Mouse (Mus musculus): ENCODE measurements around the gene Gm13275.
A peak's percentile ranks its signal among the peaks of the same experiment; 100 is the strongest.
"Not testable (repeated sequence)": the region's sequence is repeated elsewhere in the genome, so short reads cannot be mapped to it uniquely, and the experiment has no call there.

Gene Gm13275

DNA sequence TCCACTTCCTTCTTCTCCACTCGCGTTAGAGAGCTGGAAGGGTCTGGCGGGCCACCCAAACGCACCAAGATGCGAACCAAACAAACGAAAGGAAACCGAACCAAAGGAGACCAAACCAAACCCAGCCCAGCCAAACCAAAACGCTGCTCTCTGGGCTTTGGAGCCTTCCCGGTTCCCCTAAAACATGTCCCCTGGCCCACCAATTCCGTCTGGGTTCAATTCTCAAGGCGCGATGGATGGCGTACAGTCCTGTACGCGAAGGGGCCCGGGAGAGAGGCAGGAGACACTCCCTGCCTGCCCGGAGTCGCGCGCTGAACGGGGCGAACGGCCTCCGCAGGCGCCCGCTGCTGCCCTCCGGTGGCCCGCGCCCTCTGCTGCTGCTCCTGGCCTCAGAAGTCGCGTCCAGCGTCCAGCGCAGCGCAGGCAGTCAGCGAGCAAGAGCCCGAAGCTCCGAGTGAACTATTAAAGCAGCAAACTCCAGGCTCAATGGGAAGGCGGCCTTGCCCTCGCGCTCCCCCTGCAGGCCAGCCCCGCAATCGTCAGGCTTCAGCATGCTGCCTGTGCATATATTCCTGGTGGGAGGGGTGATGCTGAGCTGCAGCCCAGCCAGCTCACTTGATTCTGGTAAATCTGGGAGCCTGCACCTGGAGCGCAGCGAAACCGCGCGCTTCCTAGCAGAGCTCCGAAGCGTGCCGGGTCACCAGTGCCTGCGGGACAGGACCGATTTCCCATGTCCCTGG, at the start of gene Gm13275:
Gene Gm13275 (plus strand): TSS at position 552 of the 740 bp plus-strand sequence.
- peak; percentile 49 to 74 for DNase-seq

DNA sequence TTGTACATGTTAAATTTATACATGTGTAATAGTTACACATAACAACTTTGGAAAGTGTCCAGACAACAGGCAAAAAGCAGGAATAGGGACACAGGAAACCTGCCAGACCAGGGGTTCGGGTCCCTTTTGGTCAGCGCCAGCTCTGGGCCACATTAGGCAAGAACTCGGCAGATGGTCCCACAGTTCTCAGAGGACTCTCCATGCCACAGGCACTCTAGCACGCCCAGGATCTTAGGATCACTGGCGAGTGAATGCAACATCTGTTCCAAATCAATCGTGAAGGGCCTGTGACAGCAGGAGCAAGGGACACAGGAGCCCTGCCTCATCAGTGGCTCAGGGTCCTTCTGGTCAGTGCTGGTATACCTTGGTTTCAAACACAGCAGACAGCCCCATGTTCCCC, 44.4 kb upstream of the Gm13275 start:
- no peak for DNase-seq

DNA sequence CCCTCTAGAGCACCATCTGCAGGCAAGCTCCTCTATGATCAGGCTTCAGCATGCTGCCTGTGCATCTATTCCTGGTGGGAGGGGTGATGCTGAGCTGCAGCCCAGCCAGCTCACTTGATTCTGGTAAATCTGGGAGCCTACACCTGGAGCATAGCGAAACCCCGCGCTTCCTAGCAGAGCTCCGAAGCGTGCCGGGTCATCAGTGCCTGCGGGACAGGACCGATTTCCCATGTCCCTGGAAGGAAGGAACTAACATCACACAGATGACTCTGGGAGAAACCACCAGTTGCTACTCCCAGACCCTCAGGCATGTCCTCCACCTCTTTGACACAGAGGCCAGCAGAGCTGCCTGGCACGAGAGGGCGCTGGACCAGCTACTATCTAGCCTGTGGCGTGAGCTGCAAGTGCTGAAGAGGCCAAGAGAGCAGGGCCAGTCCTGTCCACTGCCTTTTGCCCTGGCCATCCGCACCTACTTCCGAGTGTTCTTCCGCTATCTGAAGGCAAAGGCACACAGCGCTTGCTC, 39.4 kb upstream of the Gm13275 start, which contains the start of gene Gm13271:
Gene Gm13271 (plus strand): TSS at position 51 of the 523 bp plus-strand sequence.
- peak; percentile 69 to 77 for DNase-seq

DNA sequence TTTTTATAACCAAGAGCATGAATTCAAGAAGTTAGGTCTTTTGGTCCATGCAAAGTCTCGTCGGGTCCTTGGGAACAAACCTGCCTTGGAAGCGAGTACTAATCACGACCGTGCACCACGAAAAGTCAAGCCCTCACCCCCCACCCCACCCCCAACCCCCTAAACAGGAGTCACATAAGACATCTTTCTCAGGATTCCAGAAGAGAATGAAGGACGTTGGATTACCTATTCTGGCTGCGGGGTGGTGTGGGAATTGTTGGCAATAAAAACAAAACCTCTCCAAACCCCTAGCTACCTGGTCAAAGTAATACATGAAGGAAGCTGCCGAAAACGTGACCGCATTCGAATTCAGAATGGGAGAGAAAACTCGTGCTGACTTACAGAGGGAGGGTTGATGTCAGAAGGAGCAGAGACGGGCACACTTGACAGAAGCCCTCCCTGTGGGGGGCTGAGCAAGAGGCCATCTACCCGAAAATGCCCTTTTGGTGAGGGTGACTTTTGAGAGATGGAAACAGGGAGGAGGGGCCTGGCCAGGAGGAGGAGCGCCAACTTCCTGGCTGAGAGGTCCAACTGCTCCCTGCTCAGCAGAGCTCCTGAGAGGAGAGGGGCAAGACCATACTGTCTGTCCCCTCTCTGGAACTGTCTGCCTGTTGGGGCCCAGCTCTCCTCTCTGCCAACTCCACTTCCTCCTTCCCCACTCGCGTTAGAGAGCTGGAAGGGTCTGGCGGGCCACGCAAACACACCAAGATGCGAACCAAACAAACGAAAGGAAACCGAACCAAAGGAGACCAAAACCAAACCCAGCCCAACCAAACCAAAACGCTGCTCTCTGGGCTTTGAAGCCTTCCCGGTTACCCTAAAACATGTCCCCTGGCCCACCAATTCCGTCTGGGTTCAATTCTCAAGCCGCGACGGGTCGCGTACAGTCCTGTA, 37.4 kb upstream of the Gm13275 start:
- peak in 1 of 2 experiments; percentile 27 for DNase-seq

DNA sequence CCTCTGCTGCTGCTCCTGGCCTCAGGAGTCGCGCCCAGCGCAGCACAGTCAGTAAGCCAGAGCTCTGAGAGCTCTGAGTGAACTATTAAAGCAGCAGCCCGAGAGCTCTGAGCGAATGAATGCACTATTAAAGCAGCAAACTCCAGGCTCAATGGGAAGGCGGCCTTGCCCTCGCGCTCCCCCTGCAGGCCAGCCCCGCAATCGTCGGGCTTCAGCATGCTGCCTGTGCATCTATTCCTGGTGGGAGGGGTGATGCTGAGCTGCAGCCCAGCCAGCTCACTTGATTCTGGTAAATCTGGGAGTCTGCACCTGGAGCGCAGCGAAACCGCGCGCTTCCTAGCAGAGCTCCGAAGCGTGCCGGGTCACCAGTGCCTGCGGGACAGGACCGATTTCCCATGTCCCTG, 36.7 kb upstream of the Gm13275 start:
- peak; percentile 87 to 93 for DNase-seq

DNA sequence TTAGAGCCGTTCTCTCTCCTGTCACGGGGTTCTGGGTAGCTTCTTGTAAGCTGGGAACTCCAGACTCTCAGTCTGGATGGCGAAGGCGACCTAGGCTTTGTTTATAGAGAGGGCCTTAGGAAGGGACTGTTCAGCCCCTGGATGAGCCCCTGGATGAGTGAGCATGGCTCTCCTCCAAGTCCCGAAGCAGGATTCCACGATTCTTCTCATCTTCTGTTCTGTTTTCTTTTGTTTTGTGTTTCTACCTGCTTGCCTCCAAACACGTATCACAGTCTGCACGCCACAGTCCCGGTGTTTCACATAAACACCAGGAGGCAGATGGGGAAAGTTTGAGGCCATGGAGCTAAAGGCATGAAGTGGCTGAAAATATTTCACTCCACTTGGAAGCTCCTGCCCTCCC, 35.5 kb upstream of the Gm13275 start:
- DNase-seq = not testable (repeated sequence)

DNA sequence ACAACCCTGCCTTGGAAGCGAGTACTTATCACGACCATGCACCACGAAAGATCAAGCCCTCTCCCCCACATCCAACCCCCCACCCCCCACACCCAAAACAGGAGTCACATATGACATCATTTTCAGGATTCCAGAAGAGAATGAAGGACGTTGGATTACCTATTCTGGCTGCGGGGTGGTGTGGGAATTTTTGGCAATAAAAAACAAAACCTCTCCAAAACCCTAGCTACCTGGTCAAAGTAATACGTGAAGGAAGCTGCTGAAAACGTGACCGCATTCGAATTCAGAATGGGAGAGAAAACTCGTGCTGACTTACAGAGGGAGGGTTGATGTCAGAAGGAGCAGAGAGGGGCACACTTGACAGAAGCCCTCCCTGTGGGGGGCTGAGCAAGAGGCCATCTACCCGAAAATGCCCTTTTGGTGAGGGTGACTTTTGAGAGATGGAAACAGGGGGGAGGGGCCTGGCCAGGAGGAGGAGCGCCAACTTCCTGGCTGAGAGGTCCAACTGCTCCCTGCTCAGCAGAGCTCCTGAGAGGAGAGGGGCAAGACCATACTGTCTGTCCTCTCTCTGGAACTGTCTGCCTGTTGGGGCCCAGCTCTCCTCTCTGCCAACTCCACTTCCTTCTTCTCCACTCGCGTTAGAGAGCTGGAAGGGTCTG, 34.5 kb upstream of the Gm13275 start, which contains the start of gene Gm13283:
Gene Gm13283 (plus strand): TSS at position 510 of the 659 bp plus-strand sequence.
- peak in 1 of 2 experiments; percentile 48 for DNase-seq

DNA sequence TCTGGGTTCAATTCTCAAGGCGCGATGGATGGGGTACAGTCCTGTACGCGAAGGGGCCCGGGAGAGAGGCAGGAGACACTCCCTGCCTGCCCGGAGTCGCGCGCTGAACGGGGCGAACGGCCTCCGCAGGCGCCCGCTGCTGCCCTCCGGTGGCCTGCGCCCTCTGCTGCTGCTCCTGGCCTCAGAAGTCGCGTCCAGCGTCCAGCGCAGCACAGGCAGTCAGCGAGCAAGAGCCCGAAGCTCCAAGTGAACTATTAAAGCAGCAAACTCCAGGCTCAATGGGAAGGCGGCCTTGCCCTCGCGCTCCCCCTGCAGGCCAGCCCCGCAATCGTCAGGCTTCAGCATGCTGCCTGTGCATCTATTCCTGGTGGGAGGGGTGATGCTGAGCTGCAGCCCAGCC, 33.9 kb upstream of the Gm13275 start:
- peak; percentile 73 to 76 for DNase-seq

DNA sequence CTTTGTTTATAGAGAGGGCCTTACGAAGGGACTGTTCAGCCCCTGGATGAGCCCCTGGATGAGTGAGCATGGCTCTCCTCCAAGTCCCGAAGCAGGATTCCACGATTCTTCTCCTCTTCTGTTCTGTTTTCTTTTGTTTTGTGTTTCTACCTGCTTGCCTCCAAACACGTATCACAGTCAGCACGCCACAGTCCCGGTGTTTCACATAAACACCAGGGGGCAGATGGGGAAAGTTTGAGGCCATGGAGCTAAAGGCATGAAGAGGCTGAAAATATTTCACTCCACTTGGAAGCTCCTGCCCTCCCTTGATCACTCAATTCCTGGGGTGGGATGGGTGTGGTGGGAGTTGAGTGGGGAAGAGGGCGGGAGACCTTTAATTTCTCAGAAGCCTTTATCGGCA, 32.5 kb upstream of the Gm13275 start:
- DNase-seq = peak; percentile 65 to 74

DNA sequence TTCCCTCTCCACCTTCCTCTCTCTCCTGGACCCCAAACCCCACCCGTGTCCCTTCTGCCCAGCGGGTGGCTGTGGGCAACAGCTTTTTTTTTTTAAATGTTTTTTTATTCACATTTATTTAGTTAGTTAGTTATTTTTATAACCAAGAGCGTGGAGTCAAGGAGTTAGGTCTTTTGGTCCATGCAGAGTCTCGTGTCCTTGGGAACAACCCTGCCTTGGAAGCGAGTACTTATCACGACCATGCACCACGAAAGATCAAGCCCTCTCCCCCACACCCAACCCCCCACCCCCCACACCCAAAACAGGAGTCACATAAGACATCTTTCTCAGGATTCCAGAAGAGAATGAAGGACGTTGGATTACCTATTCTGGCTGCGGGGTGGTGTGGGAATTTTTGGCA, 31.9 kb upstream of the Gm13275 start:
- peak in 1 of 2 experiments; percentile 33 for DNase-seq

DNA sequence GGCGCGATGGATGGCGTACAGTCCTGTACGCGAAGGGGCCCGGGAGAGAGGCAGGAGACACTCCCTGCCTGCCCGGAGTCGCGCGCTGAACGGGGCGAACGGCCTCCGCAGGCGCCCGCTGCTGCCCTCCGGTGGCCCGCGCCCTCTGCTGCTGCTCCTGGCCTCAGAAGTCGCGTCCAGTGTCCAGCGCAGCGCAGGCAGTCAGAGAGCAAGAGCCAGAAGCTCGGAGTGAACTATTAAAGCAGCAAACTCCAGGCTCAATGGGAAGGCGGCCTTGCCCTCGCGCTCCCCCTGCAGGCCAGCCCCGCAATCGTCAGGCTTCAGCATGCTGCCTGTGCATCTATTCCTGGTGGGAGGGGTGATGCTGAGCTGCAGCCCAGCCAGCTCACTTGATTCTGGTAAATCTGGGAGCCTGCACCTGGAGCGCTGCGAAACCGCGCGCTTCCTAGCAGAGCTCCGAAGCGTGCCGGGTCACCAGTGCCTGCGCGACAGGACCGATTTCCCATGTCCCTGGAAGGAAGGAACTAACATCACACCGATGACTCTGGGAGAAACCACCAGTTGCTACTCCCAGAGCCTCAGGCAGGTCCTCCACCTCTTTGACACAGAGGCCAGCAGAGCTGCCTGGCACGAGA, 30.8 kb upstream of the Gm13275 start:
- DNase-seq = peak; percentile 55 to 60

DNA sequence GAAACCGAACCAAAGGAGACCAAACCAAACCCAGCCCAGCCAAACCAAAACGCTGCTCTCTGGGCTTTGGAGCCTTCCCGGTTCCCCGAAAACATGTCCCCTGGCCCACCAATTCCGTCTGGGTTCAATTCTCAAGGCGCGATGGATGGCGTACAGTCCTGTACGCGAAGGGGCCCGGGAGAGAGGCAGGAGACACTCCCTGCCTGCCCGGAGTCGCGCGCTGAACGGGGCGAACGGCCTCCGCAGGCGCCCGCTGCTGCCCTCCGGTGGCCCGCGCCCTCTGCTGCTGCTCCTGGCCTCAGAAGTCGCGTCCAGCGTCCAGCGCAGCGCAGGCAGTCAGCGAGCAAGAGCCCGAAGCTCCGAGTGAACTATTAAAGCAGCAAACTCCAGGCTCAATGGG, 20.8 kb upstream of the Gm13275 start, which contains the start of gene Gm13290:
Gene Gm13290 (plus strand): TSS at position 301 of the 400 bp plus-strand sequence.
- DNase-seq = not testable (repeated sequence)

DNA sequence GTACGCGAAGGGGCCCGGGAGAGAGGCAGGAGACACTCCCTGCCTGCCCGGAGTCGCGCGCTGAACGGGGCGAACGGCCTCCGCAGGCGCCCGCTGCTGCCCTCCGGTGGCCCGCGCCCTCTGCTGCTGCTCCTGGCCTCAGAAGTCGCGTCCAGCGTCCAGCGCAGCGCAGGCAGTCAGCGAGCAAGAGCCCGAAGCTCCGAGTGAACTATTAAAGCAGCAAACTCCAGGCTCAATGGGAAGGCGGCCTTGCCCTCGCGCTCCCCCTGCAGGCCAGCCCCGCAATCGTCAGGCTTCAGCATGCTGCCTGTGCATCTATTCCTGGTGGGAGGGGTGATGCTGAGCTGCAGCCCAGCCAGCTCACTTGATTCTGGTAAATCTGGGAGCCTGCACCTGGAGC, 17.7 kb upstream of the Gm13275 start, which contains the start of gene Gm13289:
Gene Gm13289 (plus strand): TSS at position 301 of the 400 bp plus-strand sequence.
- not testable (repeated sequence) for DNase-seq

DNA sequence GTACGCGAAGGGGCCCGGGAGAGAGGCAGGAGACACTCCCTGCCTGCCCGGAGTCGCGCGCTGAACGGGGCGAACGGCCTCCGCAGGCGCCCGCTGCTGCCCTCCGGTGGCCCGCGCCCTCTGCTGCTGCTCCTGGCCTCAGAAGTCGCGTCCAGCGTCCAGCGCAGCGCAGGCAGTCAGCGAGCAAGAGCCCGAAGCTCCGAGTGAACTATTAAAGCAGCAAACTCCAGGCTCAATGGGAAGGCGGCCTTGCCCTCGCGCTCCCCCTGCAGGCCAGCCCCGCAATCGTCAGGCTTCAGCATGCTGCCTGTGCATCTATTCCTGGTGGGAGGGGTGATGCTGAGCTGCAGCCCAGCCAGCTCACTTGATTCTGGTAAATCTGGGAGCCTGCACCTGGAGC, 14.7 kb upstream of the Gm13275 start, which contains the start of gene Gm13272:
Gene Gm13272 (plus strand): TSS at position 301 of the 400 bp plus-strand sequence.
- DNase-seq = not testable (repeated sequence)

DNA sequence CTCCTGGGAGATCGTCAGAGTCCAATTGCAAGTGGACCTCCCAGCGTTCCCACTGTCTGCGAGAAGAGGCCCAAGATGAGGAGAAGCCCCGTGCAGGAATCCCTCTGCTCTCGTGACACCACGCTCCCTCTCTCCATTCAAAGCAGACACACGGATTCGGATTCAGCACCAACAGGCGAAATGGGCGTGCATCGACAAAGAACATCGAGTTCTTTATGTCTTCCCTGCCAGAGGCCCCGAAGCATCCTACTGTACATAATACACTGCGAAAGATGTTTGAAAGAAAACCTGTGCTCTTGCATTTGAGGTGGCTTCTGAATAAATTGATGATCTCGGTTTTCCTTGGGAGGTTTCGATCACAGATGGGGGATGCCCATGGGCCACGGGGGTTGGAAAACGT, 14.0 kb upstream of the Gm13275 start:
- DNase-seq = peak in 1 of 2 experiments; percentile 20

DNA sequence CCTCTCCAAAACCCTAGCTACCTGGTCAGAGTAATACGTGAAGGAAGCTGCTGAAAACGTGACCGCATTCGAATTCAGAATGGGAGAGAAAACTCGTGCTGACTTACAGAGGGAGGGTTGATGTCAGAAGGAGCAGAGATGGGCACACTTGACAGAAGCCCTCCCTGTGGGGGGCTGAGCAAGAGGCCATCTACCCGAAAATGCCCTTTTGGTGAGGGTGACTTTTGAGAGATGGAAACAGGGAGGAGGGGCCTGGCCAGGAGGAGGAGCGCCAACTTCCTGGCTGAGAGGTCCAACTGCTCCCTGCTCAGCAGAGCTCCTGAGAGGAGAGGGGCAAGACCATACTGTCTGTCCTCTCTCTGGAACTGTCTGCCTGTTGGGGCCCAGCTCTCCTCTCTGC, 12.5 kb upstream of the Gm13275 start, which contains the start of gene Ifnz:
Gene Ifnz (plus strand): TSS at position 301 of the 400 bp plus-strand sequence.
- DNase-seq = not testable (repeated sequence)

DNA sequence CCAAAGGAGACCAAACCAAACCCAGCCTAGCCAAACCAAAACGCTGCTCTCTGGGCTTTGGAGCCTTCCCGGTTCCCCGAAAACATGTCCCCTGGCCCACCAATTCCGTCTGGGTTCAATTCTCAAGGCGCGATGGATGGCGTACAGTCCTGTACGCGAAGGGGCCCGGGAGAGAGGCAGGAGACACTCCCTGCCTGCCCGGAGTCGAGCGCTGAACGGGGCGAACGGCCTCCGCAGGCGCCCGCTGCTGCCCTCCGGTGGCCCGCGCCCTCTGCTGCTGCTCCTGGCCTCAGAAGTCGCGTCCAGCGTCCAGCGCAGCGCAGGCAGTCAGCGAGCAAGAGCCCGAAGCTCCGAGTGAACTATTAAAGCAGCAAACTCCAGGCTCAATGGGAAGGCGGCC, 12.0 kb upstream of the Gm13275 start:
- peak in 1 of 2 experiments; percentile 19 for DNase-seq

DNA sequence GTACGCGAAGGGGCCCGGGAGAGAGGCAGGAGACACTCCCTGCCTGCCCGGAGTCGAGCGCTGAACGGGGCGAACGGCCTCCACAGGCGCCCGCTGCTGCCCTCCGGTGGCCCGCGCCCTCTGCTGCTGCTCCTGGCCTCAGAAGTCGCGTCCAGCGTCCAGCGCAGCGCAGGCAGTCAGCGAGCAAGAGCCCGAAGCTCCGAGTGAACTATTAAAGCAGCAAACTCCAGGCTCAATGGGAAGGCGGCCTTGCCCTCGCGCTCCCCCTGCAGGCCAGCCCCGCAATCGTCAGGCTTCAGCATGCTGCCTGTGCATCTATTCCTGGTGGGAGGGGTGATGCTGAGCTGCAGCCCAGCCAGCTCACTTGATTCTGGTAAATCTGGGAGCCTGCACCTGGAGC, 8.9 kb upstream of the Gm13275 start, which contains the start of gene Gm13276:
Gene Gm13276 (plus strand): TSS at position 301 of the 400 bp plus-strand sequence.
- not testable (repeated sequence) for DNase-seq

DNA sequence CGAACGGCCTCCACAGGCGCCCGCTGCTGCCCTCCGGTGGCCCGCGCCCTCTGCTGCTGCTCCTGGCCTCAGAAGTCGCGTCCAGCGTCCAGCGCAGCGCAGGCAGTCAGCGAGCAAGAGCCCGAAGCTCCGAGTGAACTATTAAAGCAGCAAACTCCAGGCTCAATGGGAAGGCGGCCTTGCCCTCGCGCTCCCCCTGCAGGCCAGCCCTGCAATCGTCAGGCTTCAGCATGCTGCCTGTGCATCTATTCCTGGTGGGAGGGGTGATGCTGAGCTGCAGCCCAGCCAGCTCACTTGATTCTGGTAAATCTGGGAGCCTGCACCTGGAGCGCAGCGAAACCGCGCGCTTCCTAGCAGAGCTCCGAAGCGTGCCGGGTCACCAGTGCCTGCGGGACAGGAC, 5.9 kb upstream of the Gm13275 start, which contains the start of gene Gm13277:
Gene Gm13277 (plus strand): TSS at position 231 of the 400 bp plus-strand sequence.
- DNase-seq = peak; percentile 75 to 78

DNA sequence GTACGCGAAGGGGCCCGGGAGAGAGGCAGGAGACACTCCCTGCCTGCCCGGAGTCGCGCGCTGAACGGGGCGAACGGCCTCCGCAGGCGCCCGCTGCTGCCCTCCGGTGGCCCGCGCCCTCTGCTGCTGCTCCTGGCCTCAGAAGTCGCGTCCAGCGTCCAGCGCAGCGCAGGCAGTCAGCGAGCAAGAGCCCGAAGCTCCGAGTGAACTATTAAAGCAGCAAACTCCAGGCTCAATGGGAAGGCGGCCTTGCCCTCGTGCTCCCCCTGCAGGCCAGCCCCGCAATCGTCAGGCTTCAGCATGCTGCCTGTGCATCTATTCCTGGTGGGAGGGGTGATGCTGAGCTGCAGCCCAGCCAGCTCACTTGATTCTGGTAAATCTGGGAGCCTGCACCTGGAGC, 3.0 kb upstream of the Gm13275 start, which contains the start of gene Gm13278:
Gene Gm13278 (plus strand): TSS at position 301 of the 400 bp plus-strand sequence.
- DNase-seq = not testable (repeated sequence)

DNA sequence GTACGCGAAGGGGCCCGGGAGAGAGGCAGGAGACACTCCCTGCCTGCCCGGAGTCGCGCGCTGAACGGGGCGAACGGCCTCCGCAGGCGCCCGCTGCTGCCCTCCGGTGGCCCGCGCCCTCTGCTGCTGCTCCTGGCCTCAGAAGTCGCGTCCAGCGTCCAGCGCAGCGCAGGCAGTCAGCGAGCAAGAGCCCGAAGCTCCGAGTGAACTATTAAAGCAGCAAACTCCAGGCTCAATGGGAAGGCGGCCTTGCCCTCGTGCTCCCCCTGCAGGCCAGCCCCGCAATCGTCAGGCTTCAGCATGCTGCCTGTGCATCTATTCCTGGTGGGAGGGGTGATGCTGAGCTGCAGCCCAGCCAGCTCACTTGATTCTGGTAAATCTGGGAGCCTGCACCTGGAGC, 2.8 kb downstream of the Gm13275 start, which contains the start of gene Gm13279:
Gene Gm13279 (plus strand): TSS at position 301 of the 400 bp plus-strand sequence.
- not testable (repeated sequence) for DNase-seq
